Mouse (Mus musculus): ENCODE measurements at regions not wholly inside any gene's neighbourhood (a gene's known extent, or its start where the extent isn't known, plus 50 kb on each side); places are given as distances from the start of the nearest gene placed in this dataset.

- TF ChIP-seq CTCF (IDR thresholded peaks at IDR 0.05; ENCODE audit: low read depth, low read length) (no peak), TAL1 (conservative IDR thresholded peaks at IDR 0.05; ENCODE audit: low read depth, low read length) (no peak), GATA2 (IDR thresholded peaks at IDR 0.05; ENCODE audit: borderline replicate concordance, low read depth, low read length) (no peak), POLR2AphosphoS5 (IDR thresholded peaks at IDR 0.05; ENCODE audit: insufficient replicate concordance, low read depth, low read length) (no peak)
Measured at GRCm38 (mm10) chr14:120212626-120213025, 62.8 kb upstream of the Mbnl2 start.

Measured in G1E (cell line).